Mouse (Mus musculus) limb, embryonic 12.5 days (tissue): ENCODE measurements around the gene Gm47996. TPM values are rescaled to one million over a fixed set of nuclear protein-coding genes. Genes with fewer than 3 reads are reported as not detected.

Source experiments
- ATAC-seq: fragments of 200-750 bp; cut with Nextera tagmentation; 2 replicates; pipeline ENCODE4 v1.8.0; 2017; ENCODE audit warnings: low read depth, moderate TSS enrichment; ENCODE audit not compliant: insufficient number of reproducible peaks, insufficient read depth, low FRiP score, low TSS enrichment
- H3K27ac ChIP-seq: fragments of 300-500 bp; sonication (generic); 2 replicates; pipeline ENCODE4 v1.5.1; 2016; ENCODE audit warnings: mild to moderate bottlenecking, moderate library complexity
- H3K27me3 ChIP-seq: fragments of 300-500 bp; sonication (generic); 2 replicates; pipeline ENCODE4 v1.6.1; 2016; ENCODE audit warnings: mild to moderate bottlenecking, moderate library complexity
- H3K36me3 ChIP-seq: fragments of 300-500 bp; sonication (generic); 2 replicates; pipeline ENCODE4 v1.6.1; 2016; ENCODE audit warnings: mild to moderate bottlenecking, moderate library complexity
- H3K4me1 ChIP-seq: fragments of 300-500 bp; sonication (generic); replicated peaks from 2 replicates; pipeline ENCODE4 v1.6.1; 2016
- H3K4me2 ChIP-seq: fragments of 300-500 bp; sonication (generic); 2 replicates; pipeline ENCODE4 v1.6.1; 2016; ENCODE audit warnings: mild to moderate bottlenecking, moderate library complexity
- H3K4me3 ChIP-seq: fragments of 300-500 bp; sonication (generic); replicated peaks from 2 replicates; pipeline ENCODE4 v1.5.1; 2016; ENCODE audit warnings: mild to moderate bottlenecking
- H3K9ac ChIP-seq: fragments of 300-500 bp; sonication (generic); replicated peaks from 2 replicates; pipeline ENCODE4 v1.6.1; 2016; ENCODE audit warnings: mild to moderate bottlenecking, moderate library complexity
- H3K9me3 ChIP-seq: fragments of 300-500 bp; sonication (generic); 2 replicates; pipeline ENCODE4 v1.6.1; 2016; ENCODE audit warnings: mild to moderate bottlenecking, moderate library complexity
- WGBS: fragments of 180-500 bp; shearing (Covaris S2); methylation state at CpG from one replicate; pipeline ENCODE4 v1.1.7; 2016; 5-methylcytosine and 5-hydroxymethylcytosine counted together
- polyA plus RNA-seq: library from polyadenylated mRNA; unstranded; fragments of >200 nt; fragmentation: Nextera tagmentation; extraction: Ambion mirVana; gene quantifications from 2 replicates; pipeline ENCODE4 v1.2.1, GENCODE M21; 2016

Gm47996 gene
- polyA plus RNA-seq, 1 experiment from 2014 or later: not detected

- Histone ChIP-seq H3K9ac (no peak overlapping the region), H3K4me1 (no peaks in the 10 kb centered on the region), H3K27ac (no peak overlapping the region), H3K4me2 (no peak overlapping the region), H3K27me3 (no peaks in the 10 kb centered on the region), H3K9me3 (no peaks in the 10 kb centered on the region), H3K36me3 (no peaks in the 10 kb centered on the region), H3K4me3 (no peak overlapping the region)
- 72% methylated on average over 1 of the region's 1 CpGs for WGBS
- ATAC-seq: no peak
Measured at GRCm38 (mm10) chr1:151228320-151228989, 18.5 kb downstream of the Gm47996 start.

- WGBS: 85% methylated on average over 3 of the region's 3 CpGs
- no peaks in the 10 kb centered on the region for H3K27me3 ChIP-seq
- H3K4me2 ChIP-seq: no peak overlapping the region
- no peak overlapping the region for H3K9ac ChIP-seq
- H3K4me1 ChIP-seq: peaks cover 6% of the 10 kb centered on the region; the same call in 1 of the 2 replicates
- H3K9me3 ChIP-seq: no peaks in the 10 kb centered on the region
- H3K4me3 ChIP-seq: no peak overlapping the region
- H3K36me3 ChIP-seq: no peaks in the 10 kb centered on the region
- H3K27ac ChIP-seq: no peak overlapping the region
- no peak for ATAC-seq
Measured at GRCm38 (mm10) chr1:151232346-151232745, 22.4 kb downstream of the Gm47996 start.

GRCm38 (mm10) chr1:151233756-151234155 lies 23.8 kb downstream of the Gm47996 start:
- no peaks in the 10 kb centered on the region for H3K27me3 ChIP-seq
- H3K9me3 ChIP-seq: no peaks in the 10 kb centered on the region
- H3K36me3 ChIP-seq: no peaks in the 10 kb centered on the region
- 84% methylated on average over 3 of the region's 3 CpGs for WGBS
- no peak overlapping the region for H3K4me2 ChIP-seq
- no peak overlapping the region for H3K27ac ChIP-seq
- H3K4me3 ChIP-seq: no peak overlapping the region
- H3K4me1 ChIP-seq: peaks cover 17% of the 10 kb centered on the region; the same call in 1 of the 2 replicates
- ATAC-seq: no peak
- no peak overlapping the region for H3K9ac ChIP-seq

GRCm38 (mm10) chr1:151235574-151235973 lies 25.6 kb downstream of the Gm47996 start:
- WGBS: 70% methylated on average over 2 of the region's 2 CpGs
- Histone ChIP-seq H3K9ac (no peak overlapping the region), H3K9me3 (peaks cover 2% of the 10 kb centered on the region; the same call in 1 of the 2 replicates), H3K4me2 (no peak overlapping the region), H3K27me3 (no peaks in the 10 kb centered on the region), H3K36me3 (no peaks in the 10 kb centered on the region), H3K4me3 (no peak overlapping the region), H3K27ac (no peak overlapping the region), H3K4me1 (peaks cover 17% of the 10 kb centered on the region; the same call in 1 of the 2 replicates)
- no peak for ATAC-seq

- Histone ChIP-seq H3K4me1 (peaks cover 17% of the 10 kb centered on the region; the same call in 1 of the 2 replicates), H3K36me3 (no peaks in the 10 kb centered on the region), H3K9me3 (peaks cover 4% of the 10 kb centered on the region; the same call in 1 of the 2 replicates), H3K27me3 (no peaks in the 10 kb centered on the region), H3K27ac (no peak overlapping the region), H3K4me3 (no peak overlapping the region), H3K9ac (no peak overlapping the region), H3K4me2 (no peak overlapping the region)
- ATAC-seq: no peak
- WGBS: 73% methylated on average over 13 of the region's 13 CpGs
Measured at GRCm38 (mm10) chr1:151236141-151236930, 26.4 kb downstream of the Gm47996 start.

GRCm38 (mm10) chr1:151237780-151238179 lies 27.8 kb downstream of the Gm47996 start:
- peaks cover 4% of the 10 kb centered on the region; the same call in 1 of the 2 replicates for H3K9me3 ChIP-seq
- H3K27me3 ChIP-seq: no peaks in the 10 kb centered on the region
- no peak overlapping the region for H3K4me2 ChIP-seq
- H3K4me3 ChIP-seq: no peak overlapping the region
- H3K36me3 ChIP-seq: no peaks in the 10 kb centered on the region
- 16% methylated on average over 3 of the region's 3 CpGs for WGBS
- no peak for ATAC-seq
- H3K4me1 ChIP-seq: peaks cover 17% of the 10 kb centered on the region; the same call in 1 of the 2 replicates
- no peak overlapping the region for H3K9ac ChIP-seq
- no peak overlapping the region for H3K27ac ChIP-seq

GRCm38 (mm10) chr1:151243332-151243731 lies 33.4 kb downstream of the Gm47996 start:
- 90% methylated on average over 4 of the region's 4 CpGs for WGBS
- no peak overlapping the region for H3K9ac ChIP-seq

GRCm38 (mm10) chr1:151244013-151244412 lies 34.1 kb downstream of the Gm47996 start:
- H3K9ac ChIP-seq: no peak overlapping the region

More at GRCm38 (mm10) chr1:151243332-151243731, 33.4 kb downstream of the Gm47996 start:
- no peak overlapping the region for H3K4me2 ChIP-seq
- H3K9me3 ChIP-seq: peaks cover 4% of the 10 kb centered on the region; the same call in 1 of the 2 replicates
- no peaks in the 10 kb centered on the region for H3K36me3 ChIP-seq
- H3K4me1 ChIP-seq: peaks cover 3% of the 10 kb centered on the region; the same call in 1 of the 2 replicates
- no peak overlapping the region for H3K27ac ChIP-seq
- no peak overlapping the region for H3K4me3 ChIP-seq
- ATAC-seq: no peak
- no peaks in the 10 kb centered on the region for H3K27me3 ChIP-seq

GRCm38 (mm10) chr1:151244761-151245160 lies 34.8 kb downstream of the Gm47996 start:
- Histone ChIP-seq H3K27me3 (no peaks in the 10 kb centered on the region), H3K9me3 (peaks cover 4% of the 10 kb centered on the region; the same call in 1 of the 2 replicates), H3K9ac (no peak overlapping the region), H3K27ac (no peak overlapping the region), H3K4me2 (no peak overlapping the region), H3K4me1 (no peaks in the 10 kb centered on the region), H3K4me3 (no peak overlapping the region), H3K36me3 (no peaks in the 10 kb centered on the region)
- ATAC-seq: no peak
- 88% methylated on average over 4 of the region's 4 CpGs for WGBS

More at GRCm38 (mm10) chr1:151244013-151244412, 34.1 kb downstream of the Gm47996 start:
- Histone ChIP-seq H3K9me3 (peaks cover 4% of the 10 kb centered on the region; the same call in 1 of the 2 replicates), H3K27ac (no peak overlapping the region), H3K4me3 (no peak overlapping the region), H3K27me3 (no peaks in the 10 kb centered on the region), H3K36me3 (no peaks in the 10 kb centered on the region), H3K4me1 (no peaks in the 10 kb centered on the region; the same call in 1 of the 2 replicates), H3K4me2 (no peak overlapping the region)
- no peak for ATAC-seq
- 85% methylated on average over 5 of the region's 5 CpGs for WGBS

- Histone ChIP-seq H3K9ac (no peak overlapping the region), H3K36me3 (no peaks in the 10 kb centered on the region), H3K4me2 (no peak overlapping the region), H3K4me3 (no peak overlapping the region), H3K4me1 (no peaks in the 10 kb centered on the region), H3K27me3 (no peaks in the 10 kb centered on the region), H3K27ac (no peak overlapping the region), H3K9me3 (peaks cover 4% of the 10 kb centered on the region; the same call in 1 of the 2 replicates)
- no peak for ATAC-seq
- 86% methylated on average over 10 of the region's 10 CpGs for WGBS
Measured at GRCm38 (mm10) chr1:151245165-151245564, 35.2 kb downstream of the Gm47996 start.

- no peak for ATAC-seq
- Histone ChIP-seq H3K4me3 (no peak overlapping the region), H3K9me3 (no peaks in the 10 kb centered on the region), H3K4me2 (no peak overlapping the region), H3K36me3 (no peaks in the 10 kb centered on the region), H3K9ac (no peak overlapping the region), H3K27me3 (no peaks in the 10 kb centered on the region), H3K4me1 (peaks cover 4% of the 10 kb centered on the region; the same call in 1 of the 2 replicates), H3K27ac (no peak overlapping the region)
- WGBS: 80% methylated on average over 2 of the region's 2 CpGs
Measured at GRCm38 (mm10) chr1:151245846-151246245, 35.9 kb downstream of the Gm47996 start.
